Mouse (Mus musculus) spleen, postnatal 10 days (tissue): ENCODE data around the gene Rapgef4.

ENCODE experiments used
- DNase-seq, 2 experiments: peaks; one replicate each; pipeline ENCODE4 v3.0.0; 2021 to 2022; ENCODE audit warnings: low spot score in 2 of 2

The Rapgef4 gene

GRCm38 (mm10) chr2:72269651-72270341 is 288.8 kb downstream of the Rapgef4 start:
- DNase-seq: no peak

GRCm38 (mm10) chr2:72278247-72278873 is 297.3 kb downstream of the Rapgef4 start:
- DNase-seq: no peak

- no peak for DNase-seq
Measured at GRCm38 (mm10) chr2:72280524-72280923, 299.5 kb downstream of the Rapgef4 start.

GRCm38 (mm10) chr2:72281971-72282370 is 300.9 kb downstream of the Rapgef4 start:
- no peak for DNase-seq

- DNase-seq: no peak
Measured at GRCm38 (mm10) chr2:72282733-72283132, 301.7 kb downstream of the Rapgef4 start.

- DNase-seq: no peak
Measured at GRCm38 (mm10) chr2:72284689-72285088, 303.6 kb downstream of the Rapgef4 start.

GRCm38 (mm10) chr2:72285256-72285887 is 304.3 kb downstream of the Rapgef4 start, which contains the start of gene Map3k20:
Map3k20 (plus strand) TSS chr2:72285637.
- DNase-seq: peak in 1 of 2 experiments; percentile 85

- DNase-seq: peak; percentile 54 to 78
Measured at GRCm38 (mm10) chr2:72285888-72286661, 305.0 kb downstream of the Rapgef4 start.

GRCm38 (mm10) chr2:72287142-72287541 is 306.1 kb downstream of the Rapgef4 start:
- DNase-seq: peak; percentile 68 to 83

GRCm38 (mm10) chr2:72288932-72289534 is 308.0 kb downstream of the Rapgef4 start:
- DNase-seq: no peak

GRCm38 (mm10) chr2:72291103-72291502 is 310.1 kb downstream of the Rapgef4 start:
- no peak for DNase-seq

- DNase-seq: no peak
Measured at GRCm38 (mm10) chr2:72292573-72292972, 311.5 kb downstream of the Rapgef4 start.

- DNase-seq: no peak
Measured at GRCm38 (mm10) chr2:72294994-72295393, 314.0 kb downstream of the Rapgef4 start.

- no peak for DNase-seq
Measured at GRCm38 (mm10) chr2:72296984-72297715, 316.1 kb downstream of the Rapgef4 start.

GRCm38 (mm10) chr2:72297716-72298082 is 316.7 kb downstream of the Rapgef4 start:
- DNase-seq: no peak

- no peak for DNase-seq
Measured at GRCm38 (mm10) chr2:72298406-72298805, 317.4 kb downstream of the Rapgef4 start.

GRCm38 (mm10) chr2:72301194-72301916 is 320.3 kb downstream of the Rapgef4 start:
- DNase-seq: no peak

GRCm38 (mm10) chr2:72305738-72306137 is 324.7 kb downstream of the Rapgef4 start:
- DNase-seq: no peak
